Mouse (Mus musculus): ENCODE measurements around the gene Slc35f1. TPM values are rescaled to one million over a fixed set of nuclear protein-coding genes. Genes with fewer than 3 reads are reported as not detected.
A peak's percentile ranks its signal among the peaks of the same experiment; 100 is the strongest.

The Slc35f1 gene
- polyA plus RNA-seq, 1 experiment from 2014 or later = 4.0 TPM

DNA sequence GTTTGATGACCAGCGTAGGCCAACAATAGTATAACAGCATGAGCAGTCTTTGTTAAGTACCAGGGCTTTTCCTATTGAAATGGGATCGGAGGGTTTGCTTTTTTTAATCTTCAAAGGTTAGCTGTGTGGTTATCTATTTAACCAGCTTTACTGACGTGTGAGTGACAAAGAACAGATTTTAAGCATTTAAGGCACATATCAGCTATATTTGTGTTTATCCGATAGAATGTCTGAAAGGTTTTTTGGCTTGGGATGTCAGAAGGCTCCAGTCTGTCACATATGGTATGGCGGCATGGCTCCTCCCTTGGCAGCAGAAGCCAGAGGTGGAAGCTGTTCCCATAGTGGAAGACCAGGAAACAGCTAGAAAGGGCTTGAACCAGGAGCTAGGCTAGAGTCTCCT, 36.3 kb downstream of the Slc35f1 start:
- Histone ChIP-seq H3K36me3 (no peaks in the 10 kb centered on the region), H3K4me1 (no peaks in the 10 kb centered on the region), H3K27me3 (no peaks in the 10 kb centered on the region), H3K27ac (replicated peaks) (no peak overlapping the region), H3K9me3 (replicated peaks) (no peaks in the 10 kb centered on the region), H3K4me3 (replicated peaks) (no peak overlapping the region), H3K4me2 (replicated peaks) (no peak overlapping the region), H3K9ac (no peak overlapping the region)
- 89% methylated on average over 5 of the region's 5 CpGs for WGBS
- no peak for ATAC-seq (ENCODE audit: insufficient number of reproducible peaks, low FRiP score, low TSS enrichment, low read depth)

- ATAC-seq (ENCODE audit: insufficient number of reproducible peaks, low FRiP score, low TSS enrichment, low read depth) = peak; percentile 83
- H3K36me3 ChIP-seq = no peaks in the 10 kb centered on the region
- H3K4me2 ChIP-seq (replicated peaks) = 0 out of 2 replicates have a peak overlapping the region, but pooled peaks have one; percentile 4
- WGBS = 8% methylated on average over 10 of the region's 10 CpGs
- H3K4me1 ChIP-seq = peaks cover 7% of the 10 kb centered on the region
- no peaks in the 10 kb centered on the region for H3K27me3 ChIP-seq
- H3K9me3 ChIP-seq (replicated peaks) = no peaks in the 10 kb centered on the region
- H3K27ac ChIP-seq (replicated peaks) = no peak overlapping the region
- H3K9ac ChIP-seq = no peak overlapping the region
- H3K4me3 ChIP-seq (replicated peaks) = no peak overlapping the region
Measured at GRCm38 (mm10) chr10:52742671-52743379, 52.5 kb downstream of the Slc35f1 start.

DNA sequence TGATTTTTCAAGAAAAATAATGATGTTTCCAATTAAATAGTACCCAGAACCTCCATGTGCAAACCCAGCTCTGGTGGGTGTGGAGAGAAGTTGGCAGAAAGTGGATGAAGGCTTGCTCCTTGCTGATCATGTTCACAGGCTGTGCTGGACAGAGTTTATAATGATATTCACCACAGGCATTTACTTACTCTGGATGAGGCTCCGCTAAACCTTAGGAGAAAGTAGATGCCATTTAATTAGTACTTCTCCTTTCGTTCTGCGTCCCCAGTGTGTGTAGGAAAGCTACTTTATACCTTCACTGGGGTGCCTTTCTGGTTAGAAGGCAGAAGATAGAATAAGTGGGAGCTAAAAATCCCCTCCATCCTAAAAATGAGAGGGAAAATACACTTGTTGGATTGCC, 53.5 kb downstream of the Slc35f1 start:
- Histone ChIP-seq H3K9ac (no peak overlapping the region), H3K27me3 (no peaks in the 10 kb centered on the region), H3K9me3 (replicated peaks) (no peaks in the 10 kb centered on the region), H3K36me3 (no peaks in the 10 kb centered on the region), H3K4me3 (replicated peaks) (no peak overlapping the region), H3K27ac (replicated peaks) (no peak overlapping the region), H3K4me1 (peaks cover 7% of the 10 kb centered on the region), H3K4me2 (replicated peaks) (no peak overlapping the region)
- 72% methylated on average over 3 of the region's 3 CpGs for WGBS
- no peak for ATAC-seq (ENCODE audit: insufficient number of reproducible peaks, low FRiP score, low TSS enrichment, low read depth)

GRCm38 (mm10) chr10:52748028-52748597, 57.8 kb downstream of the Slc35f1 start:
- Histone ChIP-seq H3K4me3 (replicated peaks) (no peak overlapping the region), H3K9me3 (replicated peaks) (no peaks in the 10 kb centered on the region), H3K27ac (replicated peaks) (no peak overlapping the region), H3K4me1 (no peaks in the 10 kb centered on the region), H3K9ac (no peak overlapping the region), H3K27me3 (no peaks in the 10 kb centered on the region), H3K4me2 (replicated peaks) (no peak overlapping the region), H3K36me3 (no peaks in the 10 kb centered on the region)
- no peak for ATAC-seq (ENCODE audit: insufficient number of reproducible peaks, low FRiP score, low TSS enrichment, low read depth)
- WGBS = 79% methylated on average over 4 of the region's 4 CpGs

- 68% methylated on average over 13 of the region's 13 CpGs for WGBS
- Histone ChIP-seq H3K36me3 (no peaks in the 10 kb centered on the region), H3K9ac (no peak overlapping the region), H3K27me3 (no peaks in the 10 kb centered on the region), H3K4me1 (no peaks in the 10 kb centered on the region), H3K9me3 (replicated peaks) (no peaks in the 10 kb centered on the region), H3K4me3 (replicated peaks) (no peak overlapping the region), H3K4me2 (replicated peaks) (no peak overlapping the region), H3K27ac (replicated peaks) (no peak overlapping the region)
- no peak for ATAC-seq (ENCODE audit: insufficient number of reproducible peaks, low FRiP score, low TSS enrichment, low read depth)
Measured at GRCm38 (mm10) chr10:52755949-52756679, 65.8 kb downstream of the Slc35f1 start.

DNA sequence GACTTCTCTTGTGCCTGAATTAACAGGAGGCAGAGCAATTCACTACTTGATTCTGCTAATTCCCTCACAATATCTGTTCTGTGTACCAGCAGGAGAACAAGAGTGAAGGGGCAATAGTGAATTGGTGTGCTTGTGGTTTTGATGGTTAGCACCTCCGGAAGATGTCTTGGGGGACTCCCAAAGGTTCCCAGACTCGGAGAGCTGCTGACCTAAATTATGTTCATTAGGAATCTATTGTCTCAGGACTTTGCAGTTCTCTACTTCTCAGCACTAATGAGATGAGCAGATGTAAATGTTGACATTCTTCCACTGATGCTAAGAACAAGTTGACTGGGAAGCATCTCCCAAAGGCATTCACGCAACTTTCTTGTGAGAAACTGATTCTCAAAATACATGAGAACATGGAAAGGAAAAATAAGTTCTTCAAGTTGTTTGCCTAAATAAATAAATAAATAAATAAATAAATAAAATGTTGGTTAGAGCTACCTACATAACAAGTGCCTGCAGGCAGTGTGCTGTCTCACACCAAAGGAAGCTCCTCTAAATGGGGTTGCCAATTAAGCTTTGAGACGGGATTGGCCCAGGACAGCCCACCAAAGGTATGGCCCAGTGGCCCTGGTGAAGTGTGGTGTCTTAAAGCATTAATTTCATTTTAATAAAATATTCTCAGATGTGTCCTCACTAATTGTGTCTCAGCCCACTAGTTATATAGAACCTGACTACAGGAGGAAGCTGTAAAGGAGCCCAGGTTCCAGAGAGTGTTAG, 67.3 kb downstream of the Slc35f1 start:
- no peak overlapping the region for H3K27ac ChIP-seq (replicated peaks)
- ATAC-seq (ENCODE audit: insufficient number of reproducible peaks, low FRiP score, low TSS enrichment, low read depth) = no peak
- no peaks in the 10 kb centered on the region for H3K9me3 ChIP-seq (replicated peaks)
- no peaks in the 10 kb centered on the region for H3K27me3 ChIP-seq
- 70% methylated on average over 4 of the region's 4 CpGs for WGBS
- H3K4me2 ChIP-seq (replicated peaks) = no peak overlapping the region
- H3K4me1 ChIP-seq = no peaks in the 10 kb centered on the region
- H3K9ac ChIP-seq = no peak overlapping the region
- H3K36me3 ChIP-seq = no peaks in the 10 kb centered on the region
- H3K4me3 ChIP-seq (replicated peaks) = no peak overlapping the region

DNA sequence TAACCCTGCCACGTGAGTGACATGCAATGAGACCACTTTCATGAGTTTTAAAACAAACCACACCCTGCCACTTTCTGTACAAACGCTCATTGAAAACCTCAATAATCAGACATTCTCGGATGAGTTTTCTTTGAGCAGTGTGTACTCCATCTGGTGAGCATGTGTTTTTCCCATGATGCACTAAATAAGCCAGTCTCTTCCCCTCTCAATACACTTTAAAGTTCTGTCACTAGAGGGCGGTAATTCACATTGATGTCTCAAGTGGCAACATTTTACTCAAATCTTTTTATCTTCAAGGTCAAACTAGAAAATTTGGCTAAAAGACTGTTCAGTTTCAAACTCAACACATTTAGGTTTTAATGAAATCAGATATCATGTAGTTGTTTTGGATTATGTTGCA, 68.3 kb downstream of the Slc35f1 start:
- no peak for ATAC-seq (ENCODE audit: insufficient number of reproducible peaks, low FRiP score, low TSS enrichment, low read depth)
- H3K4me1 ChIP-seq = no peaks in the 10 kb centered on the region
- no peak overlapping the region for H3K9ac ChIP-seq
- WGBS = 19% methylated on average over 4 of the region's 4 CpGs
- no peaks in the 10 kb centered on the region for H3K9me3 ChIP-seq (replicated peaks)
- H3K4me2 ChIP-seq (replicated peaks) = no peak overlapping the region
- H3K4me3 ChIP-seq (replicated peaks) = no peak overlapping the region
- H3K36me3 ChIP-seq = no peaks in the 10 kb centered on the region
- H3K27me3 ChIP-seq = no peaks in the 10 kb centered on the region
- H3K27ac ChIP-seq (replicated peaks) = no peak overlapping the region

- Histone ChIP-seq H3K27ac (replicated peaks) (no peak overlapping the region), H3K27me3 (no peaks in the 10 kb centered on the region), H3K4me1 (no peaks in the 10 kb centered on the region), H3K4me3 (replicated peaks) (no peak overlapping the region), H3K4me2 (replicated peaks) (no peak overlapping the region), H3K36me3 (no peaks in the 10 kb centered on the region), H3K9me3 (replicated peaks) (no peaks in the 10 kb centered on the region), H3K9ac (no peak overlapping the region)
- ATAC-seq (ENCODE audit: insufficient number of reproducible peaks, low FRiP score, low TSS enrichment, low read depth) = no peak
- WGBS = 95% methylated on average over 1 of the region's 1 CpGs
Measured at GRCm38 (mm10) chr10:52760527-52760926, 70.2 kb downstream of the Slc35f1 start.

DNA sequence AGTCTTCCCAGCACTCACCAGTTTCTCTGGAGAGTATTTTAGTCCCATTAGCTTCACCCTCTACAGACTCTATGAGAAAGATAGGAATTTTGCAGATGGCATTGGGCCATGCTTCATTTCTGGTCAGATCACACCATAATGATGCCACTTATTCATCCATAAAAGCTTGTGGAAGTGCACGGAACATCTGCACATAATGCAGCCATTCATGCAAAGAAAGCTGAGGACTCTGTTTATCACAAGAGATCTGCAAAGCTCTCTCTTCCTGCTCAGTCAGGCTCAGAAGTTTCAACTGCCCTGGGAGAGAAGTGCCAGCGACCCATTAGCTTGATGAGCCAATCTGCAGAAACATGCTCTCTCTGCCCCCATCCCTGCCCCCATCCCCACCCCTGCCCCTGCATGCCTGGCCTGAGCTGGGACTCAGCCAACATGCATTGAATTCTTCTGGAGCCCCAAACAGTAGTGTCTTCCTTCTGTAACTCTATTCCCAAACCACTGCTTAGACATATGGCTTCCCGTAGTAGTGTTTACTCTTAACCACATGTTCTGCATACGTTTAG, 89.7 kb downstream of the Slc35f1 start:
- Histone ChIP-seq H3K4me1 (0 out of 2 replicates have a peak, but pooled peaks cover 7% of the 10 kb centered on the region), H3K4me2 (replicated peaks) (no peak overlapping the region), H3K9me3 (replicated peaks) (no peaks in the 10 kb centered on the region), H3K27me3 (no peaks in the 10 kb centered on the region), H3K27ac (replicated peaks) (no peak overlapping the region; the same call in 1 of the 2 replicates), H3K9ac (no peak overlapping the region), H3K36me3 (no peaks in the 10 kb centered on the region), H3K4me3 (replicated peaks) (no peak overlapping the region)
- 23% methylated on average over 4 of the region's 4 CpGs for WGBS
- ATAC-seq (ENCODE audit: insufficient number of reproducible peaks, low FRiP score, low TSS enrichment, low read depth) = peak; percentile 76

- Histone ChIP-seq H3K4me2 (replicated peaks) (no peak overlapping the region), H3K9me3 (replicated peaks) (no peaks in the 10 kb centered on the region), H3K4me3 (replicated peaks) (no peak overlapping the region), H3K9ac (no peak overlapping the region), H3K4me1 (no peaks in the 10 kb centered on the region), H3K27me3 (no peaks in the 10 kb centered on the region), H3K27ac (replicated peaks) (no peak overlapping the region), H3K36me3 (no peaks in the 10 kb centered on the region)
- ATAC-seq (ENCODE audit: insufficient number of reproducible peaks, low FRiP score, low TSS enrichment, low read depth) = no peak
- 54% methylated on average over 2 of the region's 2 CpGs for WGBS
Measured at GRCm38 (mm10) chr10:52787075-52787474, 96.7 kb downstream of the Slc35f1 start.

DNA sequence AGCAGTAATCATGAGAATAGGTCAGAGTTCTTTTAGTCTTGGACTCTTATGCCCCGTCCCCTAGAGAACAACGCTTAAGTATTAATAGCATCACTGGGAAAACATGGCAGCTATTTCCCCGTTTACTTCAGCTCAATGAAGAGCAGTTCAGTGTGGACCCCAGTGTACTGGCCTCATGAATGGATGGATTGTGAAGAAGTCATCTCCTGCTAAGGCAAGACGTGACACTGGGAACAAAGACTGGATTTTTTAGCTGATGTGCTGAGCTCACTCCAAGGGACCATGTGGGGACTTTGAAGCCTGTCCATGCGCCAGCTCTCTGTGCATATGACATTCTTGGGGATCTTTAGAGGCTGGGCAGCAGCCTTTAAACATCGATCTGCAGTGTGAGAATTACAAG, 101.2 kb downstream of the Slc35f1 start:
- no peaks in the 10 kb centered on the region for H3K4me1 ChIP-seq
- WGBS = 57% methylated on average over 6 of the region's 6 CpGs
- no peaks in the 10 kb centered on the region for H3K36me3 ChIP-seq
- no peaks in the 10 kb centered on the region for H3K27me3 ChIP-seq
- ATAC-seq (ENCODE audit: insufficient number of reproducible peaks, low FRiP score, low TSS enrichment, low read depth) = no peak
- H3K4me3 ChIP-seq (replicated peaks) = no peak overlapping the region
- H3K9ac ChIP-seq = no peak overlapping the region
- no peak overlapping the region for H3K27ac ChIP-seq (replicated peaks)
- no peaks in the 10 kb centered on the region for H3K9me3 ChIP-seq (replicated peaks)
- H3K4me2 ChIP-seq (replicated peaks) = no peak overlapping the region

Measured in embryonic facial prominence, embryonic 15.5 days (tissue).